Mouse (Mus musculus) MEL (cell line): Measurements from ENCODE around the gene Rassf8. TPM values are rescaled to one million over a fixed set of nuclear protein-coding genes. Genes with fewer than 3 reads are reported as not detected.

Experiments
- DNase-seq: peaks from one replicate; pipeline ENCODE4 v3.0.0; 2011; ENCODE audit warnings: low read depth, low spot score
- H3K27ac ChIP-seq: 2 replicates; pipeline ENCODE4 v1.5.1; 2012; ENCODE audit warnings: low read depth, mild to moderate bottlenecking, control low read depth, low read length, moderate library complexity; ENCODE audit not compliant: control insufficient read depth
- H3K27me3 ChIP-seq, 2 experiments: fragments of 150-350 bp in 1 of 2; sonication (generic) in 1 of 2; 2 replicates each; pipeline ENCODE4 v1.6.1; 2012; ENCODE audit warnings: low read length in 2 of 2, mild to moderate bottlenecking in 2 of 2, improper control_type of control experiment in 1 of 2, moderate library complexity in 1 of 2; ENCODE audit not compliant: insufficient read depth in 2 of 2, control insufficient read depth in 1 of 2
- H3K36me3 ChIP-seq, 2 experiments: 2 replicates each; pipeline ENCODE4 v1.6.1; 2012 to 2014; ENCODE audit warnings: low read length in 2 of 2, improper control_type of control experiment in 1 of 2, inconsistent platforms in 1 of 2, mild to moderate bottlenecking in 1 of 2; ENCODE audit not compliant: insufficient read depth in 2 of 2, control insufficient read depth in 1 of 2
- H3K4me1 ChIP-seq, 2 experiments: fragments of 150-350 bp in 1 of 2; sonication (generic) in 1 of 2; 2 replicates each; pipeline ENCODE4 v1.6.1; 2012; ENCODE audit warnings: low read length in 2 of 2, improper control_type of control experiment in 1 of 2, mild to moderate bottlenecking in 1 of 2; ENCODE audit not compliant: insufficient read depth in 2 of 2, control insufficient read depth in 1 of 2
- H3K4me3 ChIP-seq, 2 experiments: fragments of 150-350 bp in 1 of 2; sonication (generic) in 1 of 2; 2 replicates each; pipeline ENCODE4 v1.5.1; 2012; ENCODE audit warnings: low read depth in 2 of 2, low read length in 2 of 2, mild to moderate bottlenecking in 2 of 2, moderate library complexity in 2 of 2, control low read depth in 1 of 2, improper control_type of control experiment in 1 of 2; ENCODE audit not compliant: control insufficient read depth in 1 of 2, insufficient read depth in 1 of 2
- H3K79me2 ChIP-seq: 2 replicates; pipeline ENCODE4 v1.6.1; 2012; ENCODE audit warnings: mild to moderate bottlenecking, low read length, moderate library complexity; ENCODE audit not compliant: control insufficient read depth, poor library complexity, insufficient read depth
- H3K9ac ChIP-seq: 2 replicates; pipeline ENCODE4 v1.6.1; 2012; ENCODE audit warnings: low read depth, mild to moderate bottlenecking, control low read depth, low read length, moderate library complexity; ENCODE audit not compliant: control insufficient read depth, poor library complexity, severe bottlenecking
- H3K9me3 ChIP-seq: fragments of 150-350 bp; sonication (generic); replicated peaks from 2 replicates; pipeline ENCODE4 v1.6.1; 2012; ENCODE audit warnings: mild to moderate bottlenecking, low read length, improper control_type of control experiment, moderate library complexity; ENCODE audit not compliant: insufficient read depth
- BHLHE40 ChIP-seq: IDR thresholded peaks from 2 replicates; pipeline ENCODE4 v1.6.1; 2012; ENCODE audit warnings: low read depth, mild to moderate bottlenecking, inconsistent platforms, low read length, improper control_type of control experiment, borderline replicate concordance
- E2F4 ChIP-seq: IDR thresholded peaks from 2 replicates; pipeline ENCODE4 v1.6.1; 2011; ENCODE audit warnings: low read depth, low read length, improper control_type of control experiment, borderline replicate concordance
- ELF1 ChIP-seq: IDR thresholded peaks from 2 replicates; pipeline ENCODE4 v1.6.1; 2014; ENCODE audit warnings: low read depth, mild to moderate bottlenecking, inconsistent platforms, low read length, improper control_type of control experiment, moderate library complexity
- ETS1 ChIP-seq: IDR thresholded peaks from 2 replicates; pipeline ENCODE4 v1.6.1; 2012; ENCODE audit warnings: low read depth, mild to moderate bottlenecking, inconsistent platforms, low read length, improper control_type of control experiment, moderate library complexity
- GABPA ChIP-seq: IDR thresholded peaks from 2 replicates; pipeline ENCODE4 v1.6.1; 2012; ENCODE audit warnings: low read depth, mild to moderate bottlenecking, inconsistent platforms, low read length, improper control_type of control experiment, moderate library complexity
- JUND ChIP-seq: IDR thresholded peaks from 2 replicates; pipeline ENCODE4 v1.6.1; 2011; ENCODE audit warnings: low read depth, mild to moderate bottlenecking, improper control_type of control experiment, low read length
- KAT2A ChIP-seq: conservative IDR thresholded peaks from 2 replicates; pipeline ENCODE4 v1.6.1; 2012; ENCODE audit warnings: low read depth, low read length, improper control_type of control experiment, inconsistent platforms
- MAX ChIP-seq: IDR thresholded peaks from 2 replicates; pipeline ENCODE4 v1.6.1; 2011; ENCODE audit warnings: low read length, improper control_type of control experiment
- MEF2A ChIP-seq: IDR thresholded peaks from 2 replicates; pipeline ENCODE4 v1.6.1; 2014; ENCODE audit warnings: low read depth, mild to moderate bottlenecking, inconsistent platforms, low read length, improper control_type of control experiment; ENCODE audit not compliant: poor library complexity, insufficient replicate concordance, severe bottlenecking; ENCODE audit errors: extremely low read depth
- MYB ChIP-seq: IDR thresholded peaks from 2 replicates; pipeline ENCODE4 v1.6.1; 2011; ENCODE audit warnings: mild to moderate bottlenecking, low read depth, low read length, improper control_type of control experiment
- MYC ChIP-seq: IDR thresholded peaks from 2 replicates; pipeline ENCODE4 v1.6.1; 2011; ENCODE audit warnings: low read depth, mild to moderate bottlenecking, low read length, improper control_type of control experiment, moderate library complexity
- POLR2AphosphoS2 ChIP-seq: IDR thresholded peaks from 2 replicates; pipeline ENCODE4 v1.6.1; 2011; ENCODE audit warnings: low read length, improper control_type of control experiment
- RAD21 ChIP-seq: IDR thresholded peaks from 2 replicates; pipeline ENCODE4 v1.6.1; 2011; ENCODE audit warnings: mild to moderate bottlenecking, low read depth, low read length, improper control_type of control experiment
- SIN3A ChIP-seq: IDR thresholded peaks from 2 replicates; pipeline ENCODE4 v1.6.1; 2012; ENCODE audit warnings: low read length, improper control_type of control experiment, inconsistent platforms
- SMC3 ChIP-seq: IDR thresholded peaks from 2 replicates; pipeline ENCODE4 v1.6.1; 2011; ENCODE audit warnings: low read depth, low read length, improper control_type of control experiment
- TAL1 ChIP-seq: IDR thresholded peaks from 2 replicates; pipeline ENCODE4 v1.6.1; 2012; ENCODE audit warnings: mild to moderate bottlenecking, inconsistent platforms, low read length, moderate library complexity, mixed read lengths
- UBTF ChIP-seq: IDR thresholded peaks from 2 replicates; pipeline ENCODE4 v1.6.1; 2012; ENCODE audit warnings: low read depth, mild to moderate bottlenecking, inconsistent platforms, low read length, improper control_type of control experiment, moderate library complexity, borderline replicate concordance; ENCODE audit not compliant: insufficient read depth
- USF1 ChIP-seq: IDR thresholded peaks from 2 replicates; pipeline ENCODE4 v1.6.1; 2014; ENCODE audit warnings: low read depth, mild to moderate bottlenecking, inconsistent platforms, low read length, improper control_type of control experiment, moderate library complexity
- USF2 ChIP-seq, 2 experiments: IDR thresholded peaks; 2 replicates each; pipeline ENCODE4 v1.6.1; 2011 to 2012; ENCODE audit warnings: improper control_type of control experiment in 2 of 2, low read length in 2 of 2, borderline replicate concordance in 1 of 2, inconsistent platforms in 1 of 2, low read depth in 1 of 2, mild to moderate bottlenecking in 1 of 2; ENCODE audit not compliant: insufficient read depth in 1 of 2
- ZC3H11A ChIP-seq: IDR thresholded peaks from 2 replicates; pipeline ENCODE4 v1.6.1; 2012; ENCODE audit warnings: low read depth, mild to moderate bottlenecking, inconsistent platforms, low read length, improper control_type of control experiment
- ZKSCAN1 ChIP-seq: IDR thresholded peaks from 2 replicates; pipeline ENCODE4 v1.6.1; 2012; ENCODE audit warnings: low read depth, mild to moderate bottlenecking, inconsistent platforms, low read length, improper control_type of control experiment, moderate library complexity
- ZNF384 ChIP-seq: IDR thresholded peaks from 2 replicates; pipeline ENCODE4 v1.6.1; 2012; ENCODE audit warnings: low read depth, mild to moderate bottlenecking, inconsistent platforms, low read length, improper control_type of control experiment
- polyA plus RNA-seq, 2 experiments: library from polyadenylated mRNA; stranded (reverse) in 1 of 2; unstranded in 1 of 2; fragments of >175 nt in 1 of 2; fragments of >200 nt in 1 of 2; gene quantifications; 2 replicates each; pipeline versions ENCODE4 v1.2.1 to v1.2.4; 2012; ENCODE audit warnings: low replicate concordance in 2 of 2, low read depth in 1 of 2; ENCODE audit not compliant: insufficient read length in 2 of 2, insufficient read depth in 1 of 2, missing spikeins in 1 of 2
- total RNA-seq: library from RNA; depleted of rRNA; stranded (reverse); fragments of 300-350 nt; gene quantifications from 2 replicates; pipeline ENCODE4 v1.2.3, GENCODE M21; 2012

The Rassf8 gene
- total and polyA plus RNA-seq, 3 experiments, result not detected

DNA sequence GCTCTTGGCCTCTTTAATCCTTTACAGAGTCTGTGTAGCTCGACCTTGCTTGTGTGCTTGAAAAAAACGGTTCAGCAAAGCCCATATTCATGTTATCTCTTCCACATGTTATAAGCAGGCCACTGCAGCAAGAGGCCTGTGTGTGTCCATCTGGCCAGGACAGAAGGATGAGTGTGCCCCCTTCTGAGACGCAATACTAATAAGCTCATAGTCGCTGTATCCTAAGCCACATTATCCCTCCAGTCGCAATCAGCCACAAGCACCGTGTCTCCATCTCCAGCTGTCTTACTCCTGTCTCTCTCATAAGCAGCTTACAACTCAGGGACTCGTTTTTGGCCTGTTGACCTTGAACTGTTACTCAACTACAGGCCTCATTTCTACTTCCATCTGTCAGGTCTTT is 24.0 kb upstream of the Rassf8 start:
- Histone ChIP-seq H3K9ac (no peak overlapping the region), H3K36me3 (no peaks in the 10 kb centered on the region), H3K4me1 (no peaks in the 10 kb centered on the region), H3K27ac (no peak overlapping the region), H3K27me3 (no peaks in the 10 kb centered on the region), H3K9me3 (no peaks in the 10 kb centered on the region), H3K4me3 (no peak overlapping the region), H3K79me2 (no peaks in the 10 kb centered on the region)
- DNase-seq, result no peak
- TF ChIP-seq ZNF384, result no peak
- no peak for TF ChIP-seq BHLHE40
- no peak for TF ChIP-seq ZKSCAN1
- no peak for TF ChIP-seq RAD21
- no peak for TF ChIP-seq MAX
- TF ChIP-seq MYC, result no peak
- TF ChIP-seq POLR2AphosphoS2, result no peak
- no peak for TF ChIP-seq USF2 (IDR thresholded peaks at IDR 0.05; ENCODE audit: borderline replicate concordance in 1 of 2, insufficient read depth in 1 of 2, low read depth in 1 of 2, low read length in 2 of 2)
- no peak for TF ChIP-seq ELF1
- no peak for TF ChIP-seq TAL1
- TF ChIP-seq SIN3A, result no peak
- TF ChIP-seq GABPA, result no peak
- no peak for TF ChIP-seq E2F4
- TF ChIP-seq KAT2A, result no peak

DNA sequence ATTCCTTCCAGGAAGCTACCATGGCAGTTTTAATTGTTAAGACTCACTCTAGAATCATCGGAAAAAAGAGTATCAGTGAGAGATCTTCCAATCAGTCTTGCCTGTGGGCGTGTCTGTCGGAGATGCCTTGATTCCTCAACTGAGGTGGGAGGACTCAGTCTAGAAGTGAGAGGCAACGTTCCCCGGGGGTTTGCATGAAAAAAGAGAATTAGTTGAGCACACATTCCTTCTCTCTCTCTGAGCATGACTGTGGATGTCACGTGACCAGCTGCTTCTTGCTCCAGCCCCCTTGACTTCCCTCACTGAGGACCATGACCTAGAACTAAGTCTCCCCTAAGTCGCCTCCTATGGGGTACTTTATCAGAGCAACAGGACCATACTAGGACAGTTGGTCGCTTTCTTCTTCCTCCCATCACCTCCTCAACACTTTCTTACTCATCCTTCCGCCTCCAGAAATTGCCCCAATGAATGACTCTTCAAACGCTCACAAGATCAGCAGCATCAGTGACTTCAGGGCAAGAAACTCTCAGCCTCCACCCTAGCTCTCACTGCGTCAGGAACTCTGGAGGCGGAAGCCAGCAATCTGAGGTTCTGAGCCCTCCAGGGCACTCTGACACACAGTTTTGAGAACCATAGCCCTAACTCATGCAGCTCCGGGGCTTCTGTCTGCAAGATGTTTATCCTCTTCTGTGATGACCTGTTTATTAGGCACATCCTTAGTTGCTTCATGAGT is 23.3 kb upstream of the Rassf8 start:
- Histone ChIP-seq H3K9ac (no peak overlapping the region), H3K4me3 (no peak overlapping the region), H3K36me3 (no peaks in the 10 kb centered on the region), H3K9me3 (no peaks in the 10 kb centered on the region), H3K4me1 (no peaks in the 10 kb centered on the region), H3K27ac (no peak overlapping the region), H3K27me3 (no peaks in the 10 kb centered on the region), H3K79me2 (no peaks in the 10 kb centered on the region)
- TF ChIP-seq MYC, result no peak
- TF ChIP-seq SMC3, result no peak
- no peak for DNase-seq

DNA sequence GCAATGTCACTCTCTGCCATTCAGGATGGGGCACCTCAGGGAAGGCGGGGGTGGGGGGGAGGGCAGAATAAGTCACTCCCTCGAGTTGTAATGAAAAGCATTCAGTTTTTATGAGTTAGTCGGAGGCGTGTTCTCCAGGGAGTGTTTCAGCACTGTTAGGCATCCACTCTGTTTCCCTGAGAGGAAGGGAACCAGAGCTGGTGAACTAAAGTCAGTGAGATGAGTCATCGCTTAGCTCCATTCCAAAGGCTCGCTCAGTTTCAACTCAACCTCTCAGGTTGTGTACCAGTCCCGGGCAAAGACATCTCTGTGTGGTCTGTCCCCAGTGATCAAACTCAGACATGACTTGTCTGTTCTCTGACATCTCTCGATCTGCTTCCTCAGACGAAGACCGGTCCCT is 20.7 kb upstream of the Rassf8 start:
- H3K36me3 ChIP-seq, result no peaks in the 10 kb centered on the region
- H3K27ac ChIP-seq, result no peak overlapping the region
- DNase-seq, result no peak
- no peak overlapping the region for H3K4me3 ChIP-seq
- no peaks in the 10 kb centered on the region for H3K27me3 ChIP-seq
- no peaks in the 10 kb centered on the region for H3K79me2 ChIP-seq
- no peak overlapping the region for H3K9ac ChIP-seq
- TF ChIP-seq ELF1 (no peak), RAD21 (no peak), MYB (no peak), TAL1 (no peak), USF1 (no peak), UBTF (no peak), ZC3H11A (no peak), JUND (no peak), GABPA (no peak), MEF2A (no peak), POLR2AphosphoS2 (no peak), MYC (no peak), ETS1 (no peak), MAX (no peak)
- H3K9me3 ChIP-seq, result no peaks in the 10 kb centered on the region
- no peaks in the 10 kb centered on the region for H3K4me1 ChIP-seq
